Mouse (Mus musculus): Measurements from ENCODE around the gene Polr3f.

DNA sequence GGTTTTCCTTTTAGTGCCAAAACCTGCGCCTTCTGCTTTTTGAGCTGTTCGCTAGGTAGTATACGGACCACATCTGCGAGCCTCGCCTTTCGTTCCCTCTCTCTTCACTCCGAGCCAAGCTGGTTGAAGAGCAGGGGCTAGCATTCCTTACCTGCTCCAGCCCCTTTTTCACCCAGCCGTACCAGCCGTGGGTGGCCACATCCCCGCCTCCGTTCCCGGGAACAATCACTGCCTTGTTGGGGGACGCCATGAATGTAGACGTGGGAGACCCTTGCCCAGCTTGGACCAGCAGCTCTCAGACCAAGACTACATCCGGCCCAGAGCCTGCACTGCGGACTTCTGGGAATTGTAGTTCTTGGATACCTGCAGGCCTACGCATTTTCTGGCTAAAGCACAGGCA lies 23.0 kb downstream of the Polr3f start, which contains the start of gene Rbbp9:
- no peak for TF ChIP-seq CTCF (IDR thresholded peaks at IDR 0.05; ENCODE audit: low read depth)
- TF ChIP-seq EP300 (IDR thresholded peaks at IDR 0.05; ENCODE audit: low read depth): no peak
